Mouse (Mus musculus) brain, embryonic 14.5 days (tissue): ENCODE measurements around the gene Kmt2b. TPM values are rescaled to one million over a fixed set of nuclear protein-coding genes. Genes with fewer than 3 reads are reported as not detected.
A peak's percentile ranks its signal among the peaks of the same experiment; 100 is the strongest.

Source experiments
- DNase-seq: peaks from one replicate; pipeline ENCODE4 v3.0.0-alpha.2; 2011; ENCODE audit warnings: low read depth
- CTCF ChIP-seq: fragments of 200-500 bp; IDR thresholded peaks from 2 replicates; pipeline ENCODE4 v1.5.1; 2012; ENCODE audit warnings: inconsistent platforms, mild to moderate bottlenecking, moderate library complexity, borderline replicate concordance; ENCODE audit not compliant: insufficient read depth, insufficient read length; ENCODE audit errors: extremely low read depth
- POLR2A ChIP-seq: fragments of 200-500 bp; IDR thresholded peaks from 2 replicates; pipeline ENCODE4 v1.6.1; 2012; ENCODE audit warnings: mild to moderate bottlenecking, inconsistent platforms, borderline replicate concordance; ENCODE audit not compliant: poor library complexity, insufficient read depth, insufficient read length, severe bottlenecking; ENCODE audit errors: extremely low read depth
- polyA plus RNA-seq: library from polyadenylated mRNA; depleted of rRNA; stranded (reverse); fragments of >200 nt; gene quantifications from 2 replicates; pipeline ENCODE4 v1.2.3, GENCODE M21; 2012

Kmt2b gene
- polyA plus RNA-seq, 1 experiment, result 72.2 TPM

DNA sequence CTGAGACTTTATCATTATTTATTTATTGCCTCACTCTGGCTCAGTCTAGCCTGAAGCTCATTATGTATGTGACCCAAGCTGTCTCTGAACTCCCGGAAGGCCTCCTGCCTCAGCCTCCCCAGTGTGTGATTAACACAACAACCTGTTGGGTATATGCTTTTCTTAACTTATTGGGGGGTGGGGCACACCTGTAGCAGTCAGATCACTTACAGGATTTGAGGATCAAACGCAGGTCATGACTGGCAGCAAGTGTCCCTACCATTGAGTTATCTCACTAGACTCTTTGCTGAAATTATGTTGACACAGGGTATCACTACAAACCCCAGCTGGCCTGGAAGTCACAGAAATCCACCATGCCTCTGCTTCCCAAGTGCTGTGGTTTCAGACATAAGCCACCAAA, 28.2 kb downstream of the Kmt2b start:
- TF ChIP-seq POLR2A (no peak), CTCF (no peak)

DNA sequence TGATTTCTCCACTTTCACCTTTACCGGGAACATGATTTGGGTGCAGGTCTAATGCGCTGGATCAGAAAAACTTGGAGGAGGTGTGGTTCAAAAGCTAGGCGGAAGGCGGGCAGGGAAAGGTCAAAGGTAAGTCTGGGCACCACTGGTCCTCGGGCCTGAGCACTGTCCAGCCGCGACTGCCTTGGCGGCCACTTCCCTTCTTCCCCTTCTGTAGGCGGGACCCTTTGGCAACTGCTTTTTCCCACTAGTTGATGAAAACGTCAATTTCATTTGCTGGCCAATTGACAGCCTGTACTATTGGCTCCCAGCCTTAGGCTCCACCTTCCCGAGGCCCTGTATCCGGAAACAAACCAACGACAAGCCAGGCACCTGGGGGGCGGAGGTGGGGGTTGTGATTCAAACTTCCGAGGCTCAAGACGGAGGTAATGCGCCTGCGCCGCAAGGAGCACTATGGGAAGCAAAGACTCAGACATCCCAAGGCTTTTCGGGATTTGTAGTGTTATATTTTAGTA, 29.0 kb downstream of the Kmt2b start, which contains the start of gene Lin37:
Lin37 (minus strand) TSS at position 396 of the 512 bp plus-strand sequence.
- TF ChIP-seq POLR2A (peak; percentile 63; the same call in 1 of the 2 replicates), CTCF (no peak)
- DNase-seq, result peak; percentile 100

More for the DNA sequence above, 28.2 kb downstream of the Kmt2b start:
- DNase-seq, result no peak

DNA sequence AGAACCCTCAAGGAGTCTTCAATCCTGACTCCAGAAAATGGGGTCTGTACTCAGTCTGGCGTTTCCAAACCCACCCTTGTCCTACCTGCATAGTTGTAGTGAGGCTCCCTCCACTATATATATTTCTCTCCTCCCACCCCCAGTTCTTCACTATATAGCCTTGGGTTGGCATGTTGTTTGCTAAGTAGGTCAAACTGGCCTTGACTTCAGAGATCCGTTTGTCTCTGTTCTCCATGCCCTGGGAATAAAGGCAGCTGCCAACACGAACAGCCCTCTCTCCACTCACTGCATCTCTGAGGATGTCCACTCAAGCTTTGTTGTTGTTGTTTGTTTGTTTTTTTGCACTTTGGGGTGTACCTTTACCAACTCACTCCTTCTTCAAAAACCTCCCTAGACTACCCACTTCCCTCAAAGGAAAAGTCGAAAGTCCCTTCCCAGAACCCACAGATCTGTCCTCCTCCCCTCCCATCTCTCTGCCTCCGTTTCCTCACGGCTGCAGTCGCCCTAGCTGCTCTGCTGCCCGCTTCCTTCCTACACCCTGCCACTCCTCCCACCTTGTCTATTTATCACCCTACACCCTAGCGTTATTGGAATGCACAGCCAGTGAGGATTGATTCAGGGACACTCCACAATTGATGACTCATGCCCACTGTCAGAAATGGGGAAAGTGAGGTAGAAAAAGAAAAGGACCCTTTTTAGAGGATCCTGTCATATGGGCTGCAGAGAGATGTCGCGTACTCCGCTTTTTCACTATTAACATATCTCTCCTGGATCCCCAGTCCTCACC, 29.7 kb downstream of the Kmt2b start:
- no peak for TF ChIP-seq POLR2A
- TF ChIP-seq CTCF, result no peak
- DNase-seq, result no peak

DNA sequence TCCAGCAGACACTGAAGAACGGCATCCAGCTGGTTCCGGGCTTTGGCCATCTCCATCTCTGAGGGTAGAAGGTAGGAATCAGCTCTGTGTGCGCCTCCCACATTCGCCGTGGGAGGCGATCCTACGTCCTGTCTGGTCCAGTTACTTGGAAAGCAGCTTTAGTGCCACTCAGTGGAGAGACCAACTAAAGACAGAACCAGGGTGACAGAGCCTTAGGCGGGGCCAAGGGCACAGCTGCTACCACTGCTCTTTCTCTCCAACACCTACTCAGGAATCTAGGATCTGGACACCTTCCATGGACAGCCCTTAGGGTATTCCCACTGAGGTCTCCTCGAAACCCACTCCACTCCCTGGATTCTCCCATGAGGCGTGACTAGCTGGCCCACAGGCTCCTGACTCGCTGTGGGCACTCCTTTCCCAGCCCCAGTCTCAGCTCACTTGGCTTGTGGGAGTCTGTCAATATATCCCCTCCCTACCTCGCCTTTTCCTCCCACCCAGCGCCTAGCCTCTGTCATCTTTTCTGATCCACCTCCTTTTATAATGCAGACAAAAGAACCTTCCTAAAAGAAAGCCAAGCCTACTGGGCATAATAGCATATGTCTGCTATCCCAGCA, 30.5 kb downstream of the Kmt2b start:
- DNase-seq, result no peak

DNA sequence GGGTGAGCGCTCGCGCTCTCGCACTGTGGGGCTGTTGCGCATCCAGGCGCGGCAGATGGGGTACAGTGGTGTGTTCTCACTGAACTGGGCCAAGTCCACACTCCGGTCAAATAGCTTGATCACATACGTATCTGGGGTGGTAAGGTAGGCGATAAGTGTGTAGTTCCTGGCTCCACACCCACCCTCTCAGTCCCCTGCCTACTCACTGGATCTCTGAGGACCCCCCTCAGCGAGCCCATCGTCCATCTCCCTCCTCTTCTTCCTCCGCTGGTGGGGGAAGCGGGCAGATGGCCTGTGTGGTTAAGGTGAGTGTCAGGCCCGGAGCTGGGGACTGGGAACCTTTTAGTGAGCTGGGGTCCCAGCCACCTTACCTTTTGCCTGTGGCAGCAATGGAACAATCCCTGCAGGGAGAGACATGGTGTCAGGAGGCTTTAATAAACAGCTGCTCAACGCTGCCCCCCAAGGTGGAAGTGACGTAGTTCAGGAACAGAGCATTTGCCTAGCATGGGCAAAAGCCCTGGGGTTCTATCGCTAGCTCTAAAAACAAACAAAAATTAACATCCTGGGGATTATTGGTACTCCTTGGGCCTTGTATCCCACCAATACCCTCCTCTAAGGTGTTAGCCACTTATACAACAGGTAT, 31.5 kb downstream of the Kmt2b start:
- TF ChIP-seq POLR2A, result no peak
- peak; percentile 35; the same call in 1 of the 2 replicates for TF ChIP-seq CTCF
- DNase-seq, result no peak

More for the DNA sequence above, 30.5 kb downstream of the Kmt2b start:
- TF ChIP-seq CTCF (no peak), POLR2A (no peak)

DNA sequence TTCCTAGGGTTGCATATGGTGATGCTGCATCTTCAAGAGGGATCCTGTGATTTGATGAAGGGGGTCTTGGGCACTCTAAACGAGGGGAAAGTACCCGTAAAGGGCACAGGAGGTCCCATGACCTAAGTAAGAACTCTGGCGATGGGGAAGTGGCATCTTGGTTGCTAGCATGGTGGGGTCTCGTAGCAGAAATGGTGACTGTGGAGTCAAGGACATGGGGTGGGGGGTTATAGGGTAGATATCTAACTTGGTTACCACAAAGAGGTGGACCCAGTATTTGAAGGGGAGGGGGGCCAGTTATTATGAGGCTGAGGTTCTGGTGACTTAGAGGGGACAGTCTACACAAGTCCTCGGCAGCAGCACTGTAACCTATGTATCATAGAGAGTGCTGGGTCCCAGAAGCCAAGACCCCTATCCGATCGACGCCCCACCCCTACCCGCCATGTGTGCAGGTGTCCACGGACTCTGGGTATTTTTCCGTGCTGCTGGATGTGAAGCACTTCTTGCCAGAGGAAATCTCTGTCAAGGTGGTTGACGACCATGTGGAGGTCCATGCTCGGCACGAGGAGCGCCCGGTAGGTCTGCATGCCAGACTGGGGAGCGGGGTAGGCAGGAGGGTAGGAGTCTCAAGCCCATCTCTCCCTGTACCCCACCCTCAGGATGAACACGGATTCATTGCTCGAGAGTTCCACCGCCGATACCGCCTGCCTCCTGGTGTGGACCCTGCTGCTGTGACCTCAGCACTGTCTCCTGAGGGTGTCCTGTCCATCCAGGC, 34.5 kb downstream of the Kmt2b start:
- TF ChIP-seq POLR2A (no peak), CTCF (no peak)
- no peak for DNase-seq

DNA sequence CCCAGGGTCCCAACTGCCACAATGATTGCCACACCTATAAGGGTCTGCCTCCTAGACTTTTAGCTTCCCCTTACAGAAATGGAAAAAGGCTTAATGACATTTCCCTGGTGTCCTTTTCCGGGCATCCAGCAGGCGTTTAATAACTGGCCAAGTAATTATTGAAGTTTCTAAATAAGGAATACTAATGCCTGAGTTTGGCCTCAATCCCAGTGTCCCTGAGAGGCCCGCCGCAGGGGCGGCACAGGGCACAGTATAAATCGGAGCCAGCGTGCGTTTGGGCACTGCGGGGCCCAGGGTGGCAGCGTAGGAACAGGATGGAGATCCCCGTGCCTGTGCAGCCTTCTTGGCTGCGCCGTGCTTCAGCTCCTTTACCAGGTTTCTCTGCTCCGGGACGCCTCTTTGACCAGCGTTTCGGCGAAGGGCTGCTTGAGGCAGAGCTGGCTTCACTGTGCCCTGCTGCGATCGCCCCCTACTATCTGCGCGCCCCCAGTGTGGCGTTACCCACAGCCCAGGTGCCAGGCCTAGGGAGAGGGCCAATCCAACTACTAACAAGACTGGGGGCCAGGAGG, 35.4 kb downstream of the Kmt2b start:
- TF ChIP-seq CTCF (no peak), POLR2A (no peak)
- peak; percentile 65 for DNase-seq

DNA sequence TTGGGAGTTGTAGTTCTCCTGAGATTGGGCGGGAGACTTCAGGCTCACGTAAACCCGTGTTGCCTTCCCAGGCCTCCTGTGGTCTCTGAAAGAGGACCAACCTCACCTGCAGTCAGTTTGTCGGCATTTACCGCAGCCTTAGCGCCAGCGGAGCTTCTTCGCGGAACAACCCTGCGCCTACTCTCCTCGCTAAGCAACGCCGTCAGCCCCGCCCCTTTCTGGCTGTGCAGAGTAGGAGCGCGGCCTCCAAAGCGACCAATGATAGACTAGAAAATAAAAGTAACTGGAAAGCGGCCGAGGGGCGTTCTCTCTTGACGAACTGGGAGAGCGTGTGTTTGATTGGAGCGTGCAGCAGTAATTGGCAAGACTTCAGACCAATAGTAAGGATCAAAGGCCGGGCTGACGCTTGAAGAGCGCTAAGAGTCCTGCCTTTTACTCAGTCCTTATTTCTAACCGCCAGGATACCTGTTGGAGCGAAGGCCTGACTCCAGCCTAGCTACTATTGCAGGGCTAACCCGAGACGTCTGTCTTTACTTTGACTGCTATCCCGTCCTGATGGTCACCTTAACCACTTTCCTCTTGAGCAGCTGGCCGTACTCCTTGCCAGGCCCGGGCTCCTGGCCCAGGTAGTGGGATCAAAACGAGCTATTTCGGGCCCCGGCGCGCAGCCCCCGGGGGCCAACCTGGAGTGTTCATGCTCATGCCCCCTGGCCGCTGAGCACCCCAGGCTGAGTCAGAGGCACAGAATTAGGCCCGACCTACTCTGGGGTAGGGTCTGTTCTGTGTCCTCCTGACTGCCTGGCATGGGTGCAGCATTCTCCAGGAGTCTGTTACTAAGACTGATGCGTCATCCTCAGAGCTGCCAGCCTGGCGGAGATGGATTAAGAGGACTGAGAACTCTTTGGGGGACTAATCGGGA, 36.2 kb downstream of the Kmt2b start, which contains the start of the genes Hspb6 and Proser3:
Hspb6 (plus strand) TSS at position 77 of the 919 bp plus-strand sequence.
Proser3 (minus strand) TSS at position 198 of the 919 bp plus-strand sequence.
- DNase-seq, result peak; percentile 100
- TF ChIP-seq POLR2A, result peak; percentile 23; the same call in 1 of the 2 replicates
- no peak for TF ChIP-seq CTCF

DNA sequence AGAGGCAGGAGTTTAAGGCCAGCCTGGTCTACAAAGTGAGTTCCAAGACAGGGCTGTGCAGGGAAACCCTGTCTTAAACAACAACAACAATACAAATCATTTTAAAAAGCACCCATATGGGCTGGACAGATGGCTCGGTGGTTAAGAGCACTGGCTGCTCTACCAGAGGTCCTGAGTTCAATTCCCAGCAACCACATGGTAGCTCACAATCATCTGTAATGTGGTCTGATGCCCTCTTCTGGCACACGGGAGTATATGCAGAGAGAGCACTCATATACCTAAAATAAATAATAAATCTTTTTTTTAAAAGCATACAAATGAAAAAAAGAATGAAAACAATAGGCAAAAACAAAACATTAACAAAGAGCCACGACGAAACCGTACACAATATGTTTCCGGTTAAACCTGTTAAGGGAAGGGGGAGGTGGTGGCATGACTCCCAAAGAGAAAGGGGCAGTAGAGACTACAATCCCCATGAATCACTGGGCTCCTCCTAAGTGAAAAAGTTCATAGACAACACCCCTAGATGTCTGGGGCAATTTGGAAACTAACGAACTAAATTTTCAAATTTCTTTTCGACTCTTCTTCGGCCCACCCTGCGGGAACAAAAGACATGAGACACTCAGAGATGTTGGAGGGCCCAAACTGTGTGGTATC, 37.0 kb downstream of the Kmt2b start:
- peak; percentile 92 for DNase-seq
- no peak for TF ChIP-seq POLR2A
- TF ChIP-seq CTCF, result peak; percentile 28; the same call in 1 of the 2 replicates
